Mouse (Mus musculus) hindlimb bud, embryonic 11.5 days (tissue): ENCODE data around the gene Acot7.

Experiments used
- DNase-seq: peaks from one replicate; pipeline ENCODE4 v3.0.0-alpha.2; 2012; ENCODE audit warnings: low read depth, low spot score; ENCODE audit errors: extremely low spot score

Gene Acot7

DNA sequence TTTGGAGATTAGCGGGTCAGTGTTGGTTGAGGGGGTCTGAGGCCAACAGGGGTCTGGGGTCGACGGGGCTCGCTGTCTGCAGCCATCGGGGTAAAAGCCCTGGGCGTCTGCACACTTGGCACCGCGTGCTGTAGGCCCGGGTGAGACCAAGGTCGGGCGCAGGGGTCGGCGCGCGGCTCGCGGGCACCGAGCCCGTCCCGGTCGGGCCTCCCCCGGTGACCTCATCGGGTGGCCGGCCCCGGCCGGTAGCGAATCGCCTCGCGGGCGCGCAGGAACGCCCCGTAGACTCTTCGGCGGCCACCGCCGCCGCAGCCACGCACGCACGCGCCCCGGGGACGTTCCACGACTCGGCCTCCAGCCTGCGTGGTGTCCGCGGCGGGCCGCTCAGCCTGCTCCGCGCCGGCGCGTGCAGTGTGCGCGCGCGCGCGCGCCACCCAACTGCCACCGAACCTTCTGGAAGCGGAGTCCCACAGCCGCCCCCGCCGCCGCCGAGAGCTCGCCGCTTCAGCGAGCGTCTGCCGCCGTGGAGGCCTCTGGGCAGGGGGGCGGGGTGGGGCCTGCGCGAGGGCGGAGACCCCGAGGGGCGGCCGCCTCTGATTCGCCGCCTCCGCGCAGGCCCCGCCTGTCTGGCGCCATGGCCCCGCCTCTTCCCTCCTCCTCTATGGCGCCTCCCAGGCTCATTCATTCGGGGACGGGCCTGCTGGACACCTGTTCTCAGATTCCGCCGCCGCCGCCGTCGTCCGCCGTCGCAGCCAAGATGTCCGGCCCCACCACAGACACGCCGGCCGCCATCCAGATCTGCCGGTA is at the start of gene Acot7:
Gene Acot7 (plus strand): TSS at position 598 of the 807 bp plus-strand sequence.
- no peak for DNase-seq

DNA sequence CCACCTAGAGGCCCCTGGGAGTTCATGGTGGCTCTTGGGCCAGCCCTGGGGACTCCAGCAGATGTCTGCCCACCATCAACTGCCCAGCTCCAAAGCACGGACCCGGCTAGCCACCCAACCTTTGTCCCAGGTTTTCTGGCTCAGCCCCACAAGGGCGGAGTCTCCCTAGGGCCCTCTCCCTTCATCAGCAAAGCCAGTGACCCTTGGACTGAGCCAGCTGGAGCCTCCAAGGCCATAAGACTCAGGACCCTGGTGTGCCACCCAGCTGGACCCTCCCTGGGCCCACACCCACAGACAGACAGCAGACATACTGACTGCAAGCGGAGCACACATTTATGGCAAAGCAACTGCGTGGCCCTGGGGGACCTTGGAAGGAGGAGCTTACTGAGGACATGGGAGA is 49.1 kb upstream of the Acot7 start:
- DNase-seq, result no peak

DNA sequence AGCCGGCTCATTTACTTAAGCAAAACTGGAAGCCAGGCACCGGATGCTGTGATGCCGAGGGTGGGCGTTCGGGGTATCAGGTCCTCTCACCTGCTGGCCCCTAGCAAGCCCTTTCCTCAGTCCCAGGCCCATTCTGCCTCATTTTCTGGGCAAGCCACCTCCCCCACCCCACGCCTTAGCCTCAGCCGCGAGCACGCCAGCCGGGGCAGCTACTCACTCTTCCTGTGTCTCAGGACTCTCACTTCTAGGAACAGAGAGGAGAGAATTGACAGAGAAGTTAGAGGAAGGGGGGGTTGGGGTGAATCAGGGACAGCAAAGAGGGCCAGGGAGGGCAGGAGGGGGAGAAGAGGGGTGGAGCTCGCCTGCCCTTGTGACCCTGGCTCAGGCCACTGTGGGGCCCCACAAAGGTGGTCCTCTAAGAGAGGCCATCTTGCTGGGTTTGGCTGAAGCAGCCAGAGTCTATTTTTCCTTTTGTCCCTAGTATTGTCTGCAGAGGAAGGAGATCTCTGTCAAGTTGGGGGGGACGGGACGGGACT is 48.5 kb upstream of the Acot7 start:
- no peak for DNase-seq

DNA sequence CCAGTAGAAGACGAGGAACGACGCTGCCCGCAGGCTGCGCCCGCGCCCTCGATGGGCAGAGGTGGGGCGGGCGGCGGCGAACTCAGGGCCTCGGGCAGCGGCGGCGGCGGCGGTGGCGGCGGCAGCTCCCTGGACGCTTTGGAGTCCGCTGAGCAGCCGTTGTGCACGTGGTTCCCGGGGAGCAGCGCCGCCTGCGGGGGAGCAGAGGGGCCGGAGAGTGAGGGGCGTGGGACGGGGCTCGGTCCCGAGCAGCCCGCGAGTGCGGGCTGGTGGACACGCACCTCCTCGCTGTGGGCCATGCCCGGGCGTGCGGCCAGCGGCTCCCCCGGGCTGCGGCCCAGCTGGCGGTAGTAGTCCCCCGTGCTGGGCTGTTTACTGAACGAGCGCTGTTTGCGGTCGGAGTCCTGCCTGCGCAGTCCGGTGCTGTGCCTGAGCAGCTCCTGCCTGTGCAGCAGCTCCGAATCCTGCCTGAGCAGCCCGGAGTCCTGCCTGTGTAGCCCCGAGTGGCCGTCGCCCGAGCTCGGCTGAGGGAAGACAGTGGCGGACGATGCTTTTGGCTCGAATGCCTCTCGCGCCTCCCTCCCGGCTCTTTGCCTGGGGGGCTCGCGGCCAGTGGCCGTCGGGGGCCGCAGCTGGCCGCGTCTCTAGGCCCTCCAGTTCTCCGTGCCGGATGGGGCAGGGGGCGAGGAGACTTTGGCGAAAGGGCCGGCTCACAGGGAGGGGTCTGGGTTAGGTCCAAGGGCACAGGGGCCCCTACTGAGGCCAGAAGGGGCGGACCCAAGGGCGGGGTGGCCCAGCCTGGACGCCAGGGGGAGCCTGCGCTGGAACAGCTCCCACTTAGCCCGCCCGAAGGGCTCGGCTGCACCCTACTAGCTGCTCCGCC is 46.9 kb upstream of the Acot7 start:
- DNase-seq, result no peak

DNA sequence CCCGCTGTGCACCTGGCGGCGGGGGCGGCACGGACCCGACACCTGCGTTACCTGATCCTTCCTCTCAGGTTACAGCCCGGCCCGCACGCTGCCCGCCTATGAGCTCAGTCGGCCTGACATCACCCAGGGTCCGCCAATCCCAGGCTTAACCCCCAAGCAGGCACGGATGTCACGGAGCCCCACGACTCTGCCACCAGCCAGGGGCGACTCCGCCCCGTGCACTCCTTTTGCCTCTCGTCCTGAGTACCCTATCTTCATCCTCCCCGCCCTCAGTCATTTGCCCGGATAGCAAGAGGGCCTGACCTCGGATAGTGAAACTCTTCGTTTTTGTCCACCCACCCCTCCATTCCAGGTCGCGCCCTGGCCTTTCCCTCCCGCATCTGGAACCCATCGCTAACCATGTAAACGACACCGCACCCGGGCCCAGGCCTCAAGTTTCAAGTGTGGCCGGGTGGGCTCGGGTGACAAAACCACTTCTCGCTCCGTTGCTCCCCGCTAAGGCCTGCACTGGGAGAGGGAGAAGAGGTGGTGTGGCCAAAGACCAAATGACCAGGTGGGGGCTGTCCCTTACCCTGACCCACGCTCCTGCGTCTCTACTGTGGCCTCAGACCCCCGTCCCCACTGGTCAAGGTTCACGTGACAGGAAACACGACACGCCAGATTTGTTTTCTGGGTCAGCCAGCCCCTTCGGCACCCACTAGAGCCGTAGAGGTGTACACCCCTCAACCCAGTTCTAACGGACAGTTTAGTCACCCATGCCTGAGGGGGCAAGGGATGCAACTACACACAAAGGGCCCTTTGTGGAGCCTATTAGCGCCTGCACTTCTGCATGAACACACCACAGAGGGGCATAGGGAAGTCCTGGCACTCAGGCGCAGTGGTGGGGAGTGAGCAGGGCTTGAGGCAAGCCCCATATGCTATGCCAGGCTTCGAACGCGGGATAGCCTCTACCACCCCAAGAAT is 45.8 kb upstream of the Acot7 start:
- no peak for DNase-seq

DNA sequence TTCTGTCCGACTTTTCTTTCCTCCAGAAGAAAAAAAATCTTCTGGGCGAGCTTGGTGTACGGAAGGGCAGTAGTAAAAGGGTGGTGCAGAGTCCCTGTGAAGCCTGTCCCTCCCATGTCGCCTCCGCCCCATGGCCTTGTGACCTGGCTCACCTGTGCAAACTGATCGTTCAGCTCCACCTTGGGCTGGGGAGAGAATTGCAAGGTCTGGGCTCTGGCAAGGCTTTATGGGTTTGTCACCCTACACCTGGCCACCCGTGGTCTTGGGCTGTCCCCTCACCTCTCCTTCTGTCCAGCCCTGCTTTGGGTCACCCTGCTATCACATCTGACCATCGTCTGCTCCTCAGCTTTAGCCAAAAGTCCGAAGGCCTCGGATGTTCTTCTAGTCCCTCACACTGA is 45.2 kb upstream of the Acot7 start:
- DNase-seq, result no peak

DNA sequence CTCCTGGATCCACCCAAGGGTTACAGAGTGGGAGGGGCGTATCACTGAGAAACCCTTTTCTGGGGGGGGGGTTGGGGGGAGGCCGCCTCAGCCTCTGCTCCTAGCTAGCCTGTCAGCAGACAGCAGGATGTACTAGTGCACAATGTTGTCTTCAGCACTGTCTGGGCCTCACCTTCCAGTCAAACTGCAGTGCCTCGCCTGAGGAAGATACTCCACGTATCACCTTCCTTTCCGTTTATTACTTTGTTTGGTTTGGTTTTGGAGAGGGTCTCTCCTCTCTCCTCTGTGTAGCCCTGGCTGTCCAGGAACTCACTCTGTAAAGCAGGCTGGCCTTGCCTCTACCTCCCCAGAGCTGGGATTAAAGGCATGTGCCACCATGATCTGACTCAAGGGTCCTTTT is 44.7 kb upstream of the Acot7 start:
- no peak for DNase-seq

DNA sequence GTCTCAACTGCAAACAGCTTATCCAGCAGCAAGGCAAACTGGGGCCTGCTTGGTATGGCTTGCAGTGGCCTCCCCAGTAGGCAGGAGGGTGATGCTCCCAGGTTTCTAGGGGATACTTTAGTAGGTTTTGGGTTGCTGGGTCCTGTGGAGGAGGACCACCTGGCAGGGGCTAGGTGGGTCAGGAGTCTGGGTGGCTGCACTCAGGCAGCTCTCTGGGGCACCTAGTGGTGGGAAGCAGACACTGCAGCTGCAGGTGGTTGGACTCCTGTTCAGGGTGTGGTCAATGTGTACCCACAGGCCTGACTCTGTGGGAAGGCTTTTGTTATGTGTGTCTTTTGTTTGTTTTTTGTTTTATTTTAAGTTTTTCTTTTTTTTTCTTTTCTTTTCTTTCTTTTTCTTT is 43.4 kb upstream of the Acot7 start:
- no peak for DNase-seq

DNA sequence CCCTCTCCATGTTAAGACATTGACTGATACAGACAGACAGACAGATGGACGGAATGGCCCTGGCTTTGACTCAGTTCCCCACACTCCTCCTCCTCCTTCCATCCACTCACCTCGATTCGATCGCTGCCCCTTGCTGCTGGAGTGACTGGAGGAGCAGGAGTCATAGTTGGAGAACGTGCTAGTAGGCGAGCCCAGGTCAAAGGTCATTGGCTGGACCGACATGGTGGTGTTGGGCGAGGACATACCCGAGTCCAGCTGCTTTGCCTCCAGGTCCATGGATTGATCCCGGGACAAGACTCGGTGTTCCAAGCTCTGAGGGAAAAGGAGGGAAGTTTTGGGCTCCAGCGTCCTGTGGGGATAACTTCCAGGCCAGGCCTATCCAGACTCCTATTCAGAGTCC is 42.6 kb upstream of the Acot7 start:
- no peak for DNase-seq

DNA sequence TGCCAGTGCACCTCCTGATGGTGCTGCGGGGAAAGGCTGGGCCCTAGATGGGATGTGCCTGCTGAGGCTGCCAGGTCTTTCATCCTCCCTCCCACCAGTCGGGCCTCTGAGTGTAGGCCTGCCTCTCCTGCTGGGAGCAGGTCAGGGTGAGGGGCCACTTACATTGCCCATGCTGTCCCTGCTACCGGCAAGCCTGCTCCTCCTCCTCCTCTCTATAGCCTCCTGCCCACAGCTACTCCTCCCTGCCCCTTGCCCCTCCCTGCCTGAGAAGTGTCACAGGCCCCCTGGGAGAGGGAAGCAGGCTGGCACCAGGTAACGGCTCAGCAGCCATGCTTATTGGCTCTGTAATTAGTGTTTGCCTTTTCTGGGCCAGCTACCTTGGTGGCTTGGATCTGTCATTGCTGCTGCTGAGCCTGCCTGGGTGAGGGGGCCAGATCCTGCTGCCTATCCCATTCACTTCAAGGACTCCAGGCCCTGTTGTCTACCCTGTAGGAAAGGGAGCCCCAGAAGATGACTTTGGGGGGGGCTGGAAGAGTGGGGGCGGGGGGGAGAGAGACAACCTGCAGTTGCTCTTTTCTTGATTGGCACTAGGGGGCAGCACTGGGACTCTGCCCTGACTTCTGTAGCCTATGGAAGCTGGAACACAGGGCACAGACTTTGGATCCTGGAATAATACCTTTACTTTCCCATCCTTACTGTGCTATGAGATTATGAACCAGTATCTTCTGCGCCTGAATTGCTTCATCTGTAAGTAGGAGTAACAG is 41.6 kb upstream of the Acot7 start:
- no peak for DNase-seq

DNA sequence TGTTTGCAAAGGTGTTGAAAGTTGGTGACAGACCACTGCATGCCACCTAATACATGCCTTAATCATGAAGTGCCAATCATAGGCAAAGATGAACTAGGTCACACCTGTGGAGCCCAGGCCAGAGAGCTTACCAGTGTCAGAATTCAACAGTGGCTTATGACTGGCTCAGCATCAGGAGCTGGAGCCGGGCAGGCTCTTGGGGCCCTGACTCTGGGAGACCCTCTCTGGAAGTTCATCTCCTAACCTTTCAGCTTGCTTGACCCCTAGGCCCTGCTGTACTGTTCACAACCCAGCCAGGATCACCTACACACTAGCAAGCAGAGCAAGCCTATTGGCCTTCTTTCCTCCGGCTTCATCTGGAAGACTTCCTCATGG is 41.1 kb upstream of the Acot7 start:
- DNase-seq, result no peak

- no peak for DNase-seq
Observed at GRCm38 (mm10) chr4:152138497-152139260, 39.3 kb upstream of the Acot7 start.

GRCm38 (mm10) chr4:152140441-152140840 is 37.5 kb upstream of the Acot7 start:
- DNase-seq, result no peak

- DNase-seq, result no peak
Observed at GRCm38 (mm10) chr4:152141521-152142135, 36.3 kb upstream of the Acot7 start.

- no peak for DNase-seq
Observed at GRCm38 (mm10) chr4:152143632-152144031, 34.3 kb upstream of the Acot7 start.

- DNase-seq, result no peak
Observed at GRCm38 (mm10) chr4:152145473-152145872, 32.5 kb upstream of the Acot7 start.

GRCm38 (mm10) chr4:152146033-152146827 is 31.7 kb upstream of the Acot7 start:
- DNase-seq, result no peak

GRCm38 (mm10) chr4:152150546-152150945 is 27.4 kb upstream of the Acot7 start:
- no peak for DNase-seq
